Mouse (Mus musculus) central nervous system, embryonic 18 days (tissue): ENCODE data around the gene Cdx4. TPM values are rescaled to one million over a fixed set of nuclear protein-coding genes. Genes with fewer than 3 reads are reported as not detected.

Source experiments
- polyA plus RNA-seq: library from polyadenylated mRNA; depleted of rRNA; stranded (reverse); fragments of >200 nt; gene quantifications from 2 replicates; pipeline ENCODE4 v1.2.3, GENCODE M21; 2012; rRNA removed

The Cdx4 gene
- not detected in 2 replicates for polyA plus RNA-seq

GRCm38 (mm10) chrX:103321146-103321545 is at the start of gene Cdx4:
Cdx4 (plus strand) TSS chrX:103321398.

GRCm38 (mm10) chrX:103356287-103356686 is 35.1 kb downstream of the Cdx4 start, which contains the start of gene Chic1:
Chic1 (plus strand) TSS chrX:103356476.

Other genes with a start within 250 kb of the Cdx4 start
- gene Nap1l2, start 134.8 kb upstream of the Cdx4 start, polyA plus RNA-seq = 47.0 and 53.2 TPM in 2 replicates
- gene Chic1, start 35.1 kb downstream of the Cdx4 start, polyA plus RNA-seq = 7.4 and 8.3 TPM in 2 replicates
- 1.2 and 1.3 TPM in 2 replicates for gene Tsx, start 93.1 kb downstream of the Cdx4 start, polyA plus RNA-seq
- 0.49 and 0.53 TPM in 2 replicates for gene Gm26992, start 100.6 kb downstream of the Cdx4 start, polyA plus RNA-seq